Mouse (Mus musculus): ENCODE data around the gene Bin2.

GRCm38 (mm10) chr15:100633341-100633740 lies 36.0 kb downstream of the Bin2 start:
- TF ChIP-seq CTCF (IDR thresholded peaks at IDR 0.05; ENCODE audit: borderline replicate concordance, control insufficient read depth, extremely low read depth, insufficient read depth, low read length, poor library complexity) (no peak), POLR2A (IDR thresholded peaks at IDR 0.05; ENCODE audit: control insufficient read depth, extremely low read depth, insufficient read depth, low read length, poor library complexity) (no peak)

All from thymus, adult 2 months (tissue).